Mouse (Mus musculus) induced T-regulatory cell, adult 2 months (primary cell): ENCODE data around the gene Hs3st3b1.

Experiments
- DNase-seq: peaks from one replicate; pipeline ENCODE4 v3.0.0-alpha.2; 2012; ENCODE audit warnings: low read depth

Gene Hs3st3b1

GRCm38 (mm10) chr11:63880296-63880695 lies 41.8 kb downstream of the Hs3st3b1 start:
- no peak for DNase-seq

GRCm38 (mm10) chr11:63879261-63879660 lies 42.8 kb downstream of the Hs3st3b1 start:
- DNase-seq = no peak

- DNase-seq = no peak
These were observed 43.5 kb downstream of the Hs3st3b1 start for GRCm38 (mm10) chr11:63878616-63879015.

GRCm38 (mm10) chr11:63862746-63863145 lies 59.3 kb downstream of the Hs3st3b1 start:
- DNase-seq = no peak

GRCm38 (mm10) chr11:63861982-63862381 lies 60.1 kb downstream of the Hs3st3b1 start:
- no peak for DNase-seq

GRCm38 (mm10) chr11:63851041-63851730 lies 70.9 kb downstream of the Hs3st3b1 start:
- DNase-seq = no peak

- DNase-seq = no peak
These were observed 71.8 kb downstream of the Hs3st3b1 start for GRCm38 (mm10) chr11:63850261-63850660.

- DNase-seq = no peak
These were observed 76.7 kb downstream of the Hs3st3b1 start for GRCm38 (mm10) chr11:63845379-63845778.

GRCm38 (mm10) chr11:63844701-63845100 lies 77.4 kb downstream of the Hs3st3b1 start:
- DNase-seq = no peak

GRCm38 (mm10) chr11:63837526-63837925 lies 84.6 kb downstream of the Hs3st3b1 start:
- DNase-seq = no peak
